Mouse (Mus musculus): ENCODE data around the gene Trim16.

DNA sequence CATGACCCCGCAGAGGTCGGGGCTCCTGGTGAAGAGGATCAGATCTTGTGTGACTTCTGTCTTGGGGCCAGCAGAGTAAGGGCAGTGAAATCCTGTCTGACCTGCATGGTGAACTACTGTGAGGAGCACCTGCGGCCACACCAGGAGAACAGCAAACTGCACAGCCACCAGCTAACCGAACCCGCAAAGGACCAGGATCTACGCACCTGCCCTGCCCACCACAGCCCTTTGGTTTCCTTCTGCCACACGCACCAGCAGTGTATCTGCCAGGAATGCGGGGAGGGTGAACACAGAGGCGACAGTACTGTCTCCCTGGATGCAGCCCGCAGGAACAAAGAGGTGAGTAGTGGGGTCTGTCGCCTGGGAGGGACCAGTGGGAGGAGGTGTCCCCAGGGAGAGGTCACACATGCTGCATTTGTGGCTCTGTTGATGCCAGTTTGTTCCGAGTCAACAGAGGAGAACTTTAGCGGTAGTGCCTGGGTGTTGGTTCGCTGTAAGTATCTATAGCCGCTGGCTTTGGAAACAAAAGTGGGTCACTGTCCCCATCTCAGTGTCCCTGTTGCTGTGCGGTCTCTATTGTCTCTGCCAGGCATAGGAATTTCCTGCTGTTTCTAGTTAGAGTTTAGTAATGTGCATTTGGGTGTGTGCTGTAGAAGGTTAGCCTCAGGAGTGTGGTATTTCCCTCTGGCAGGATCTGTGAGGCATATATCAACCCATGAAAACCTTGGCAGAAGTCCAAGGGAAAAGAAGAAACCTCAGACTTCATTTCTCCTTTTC is 818 bp downstream of the Trim16 start:
- TF ChIP-seq CTCF (IDR thresholded peaks at IDR 0.05) (no peak), POLR2A (IDR thresholded peaks at IDR 0.05; ENCODE audit: insufficient read depth, low read depth, low read length) (no peak), EP300 (IDR thresholded peaks at IDR 0.05; ENCODE audit: insufficient read depth, low read depth, low read length) (no peak)

Data from heart, adult 2 months (tissue).